Mouse (Mus musculus) neural tube, embryonic 12.5 days (tissue): ENCODE data around the gene Eif3f. TPM values are rescaled to one million over a fixed set of nuclear protein-coding genes. Genes with fewer than 3 reads are reported as not detected.

ENCODE experiments used
- ATAC-seq: fragments of 200-750 bp; cut with Nextera tagmentation; 2 replicates; pipeline ENCODE4 v1.8.0; 2017; ENCODE audit warnings: low read depth, mild to moderate bottlenecking, moderate TSS enrichment, moderate library complexity; ENCODE audit not compliant: low FRiP score
- H3K27ac ChIP-seq: fragments of 300-500 bp; sonication (generic); 2 replicates; pipeline ENCODE4 v1.5.1; 2016
- H3K27me3 ChIP-seq: fragments of 300-500 bp; sonication (generic); replicated peaks from 2 replicates; pipeline ENCODE4 v1.6.1; 2016; ENCODE audit warnings: mild to moderate bottlenecking
- H3K36me3 ChIP-seq: fragments of 300-500 bp; sonication (generic); 2 replicates; pipeline ENCODE4 v1.6.1; 2016; ENCODE audit warnings: mild to moderate bottlenecking
- H3K4me1 ChIP-seq: fragments of 300-500 bp; sonication (generic); 2 replicates; pipeline ENCODE4 v1.6.1; 2016
- H3K4me2 ChIP-seq: fragments of 300-500 bp; sonication (generic); replicated peaks from 2 replicates; pipeline ENCODE4 v1.6.1; 2016; ENCODE audit warnings: mild to moderate bottlenecking
- H3K4me3 ChIP-seq: fragments of 300-500 bp; sonication (generic); 2 replicates; pipeline ENCODE4 v1.5.1; 2016
- H3K9ac ChIP-seq: fragments of 300-500 bp; sonication (generic); 2 replicates; pipeline ENCODE4 v1.6.1; 2016; ENCODE audit warnings: mild to moderate bottlenecking
- H3K9me3 ChIP-seq: fragments of 300-500 bp; sonication (generic); 2 replicates; pipeline ENCODE4 v1.6.1; 2016; ENCODE audit warnings: mild to moderate bottlenecking
- WGBS: fragments of 180-500 bp; shearing (Covaris S2); methylation state at CpG from one replicate; pipeline ENCODE4 v1.1.7; 2016; 5-methylcytosine and 5-hydroxymethylcytosine counted together
- polyA plus RNA-seq: library from polyadenylated mRNA; unstranded; fragments of >200 nt; fragmentation: Nextera tagmentation; extraction: Ambion mirVana; gene quantifications from 2 replicates; pipeline ENCODE4 v1.2.1, GENCODE M21; 2016

Eif3f gene
- polyA plus RNA-seq, 1 experiment from 2014 or later: 85.9 TPM

DNA sequence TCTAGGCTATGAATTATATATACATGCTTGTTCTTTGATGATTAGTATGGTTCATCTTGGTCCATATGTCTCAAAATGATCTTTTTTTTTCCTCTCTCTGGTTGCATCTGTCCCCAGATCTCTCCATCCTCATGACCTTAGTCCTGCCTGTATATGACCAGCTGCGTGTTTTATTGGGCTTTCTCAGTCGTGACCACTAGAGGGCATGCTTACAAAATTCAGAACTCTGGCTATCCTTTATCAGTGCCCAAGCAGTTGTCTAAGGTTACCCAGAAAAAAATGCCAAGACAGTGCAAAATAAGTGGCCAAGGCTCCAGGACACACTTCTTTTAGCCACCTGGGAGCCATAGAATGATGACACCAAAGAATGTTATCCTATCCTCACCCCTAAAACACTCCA is 9.8 kb downstream of the Eif3f start:
- ATAC-seq: peak; percentile 38; the same call in 1 of the 2 replicates
- no peak overlapping the region for H3K27ac ChIP-seq
- H3K4me3 ChIP-seq: no peak overlapping the region
- H3K27me3 ChIP-seq: no peaks in the 10 kb centered on the region
- peaks cover 45% of the 10 kb centered on the region for H3K36me3 ChIP-seq
- WGBS: 5% methylated on average over 2 of the region's 2 CpGs
- H3K9ac ChIP-seq: no peak overlapping the region
- H3K9me3 ChIP-seq: no peaks in the 10 kb centered on the region
- H3K4me1 ChIP-seq: no peaks in the 10 kb centered on the region
- no peak overlapping the region for H3K4me2 ChIP-seq

GRCm38 (mm10) chr7:108948611-108949010 is 14.4 kb downstream of the Eif3f start:
- Histone ChIP-seq H3K27ac (no peak overlapping the region), H3K4me3 (no peak overlapping the region), H3K4me2 (no peak overlapping the region), H3K4me1 (peaks cover 13% of the 10 kb centered on the region), H3K9me3 (no peaks in the 10 kb centered on the region), H3K27me3 (peaks cover 38% of the 10 kb centered on the region), H3K36me3 (0 out of 2 replicates have a peak, but pooled peaks cover 2% of the 10 kb centered on the region), H3K9ac (no peak overlapping the region)
- no peak for ATAC-seq

DNA sequence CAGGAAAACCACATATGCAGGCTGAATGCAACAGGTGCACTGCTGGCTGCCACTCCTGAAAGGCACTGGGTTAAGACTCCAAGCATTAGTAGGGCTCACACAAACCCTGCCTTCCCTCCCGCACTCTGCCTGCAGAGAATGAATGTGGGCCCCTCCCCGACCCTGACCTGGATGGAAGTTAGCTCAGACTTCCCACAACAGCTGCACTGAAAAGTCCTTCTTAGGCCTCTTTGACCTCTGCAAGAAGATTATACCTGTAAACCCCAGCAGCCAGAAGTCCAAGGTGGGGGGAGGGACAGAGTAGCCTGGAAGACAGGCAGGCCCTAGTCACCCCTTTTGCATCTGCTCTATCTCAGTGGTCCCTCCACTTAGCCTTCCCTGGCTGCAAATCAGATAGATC is 15.1 kb downstream of the Eif3f start:
- no peak for ATAC-seq
- H3K27me3 ChIP-seq: peaks cover 38% of the 10 kb centered on the region
- H3K4me3 ChIP-seq: no peak overlapping the region

GRCm38 (mm10) chr7:108950312-108950761 is 16.1 kb downstream of the Eif3f start, which contains the start of gene Tub:
TSS of gene Tub (plus strand) at chr7:108950338.
- peak; percentile 79 for ATAC-seq
- 2% methylated on average over 42 of the region's 44 CpGs for WGBS
- Histone ChIP-seq H3K27me3 (peaks cover 38% of the 10 kb centered on the region), H3K27ac (no peak within 1 kb of the TSS), H3K4me3 (peak within 1 kb of the TSS; percentile 56), H3K4me1 (peaks cover 13% of the 10 kb centered on the region), H3K9ac (peak within 1 kb of the TSS; percentile 58), H3K9me3 (no peaks in the 10 kb centered on the region), H3K36me3 (no peaks in the 10 kb centered on the region), H3K4me2 (peak within 1 kb of the TSS; percentile 98)

More for the DNA sequence above, 15.1 kb downstream of the Eif3f start:
- Histone ChIP-seq H3K36me3 (0 out of 2 replicates have a peak, but pooled peaks cover under 1% of the 10 kb centered on the region), H3K4me1 (peaks cover 13% of the 10 kb centered on the region), H3K27ac (no peak overlapping the region), H3K9me3 (no peaks in the 10 kb centered on the region), H3K9ac (no peak overlapping the region), H3K4me2 (no peak overlapping the region)
- 37% methylated on average over 2 of the region's 2 CpGs for WGBS

- H3K27ac ChIP-seq: no peak overlapping the region
- peak overlapping the region; percentile 98 for H3K4me2 ChIP-seq
- peaks cover 13% of the 10 kb centered on the region for H3K4me1 ChIP-seq
- peak; percentile 67 for ATAC-seq
- peaks cover 38% of the 10 kb centered on the region for H3K27me3 ChIP-seq
- H3K4me3 ChIP-seq: peak overlapping the region; percentile 56
- no peaks in the 10 kb centered on the region for H3K36me3 ChIP-seq
- under 1% methylated on average over 52 of the region's 52 CpGs for WGBS
- no peaks in the 10 kb centered on the region for H3K9me3 ChIP-seq
- peak overlapping the region; percentile 58 for H3K9ac ChIP-seq
Observed at GRCm38 (mm10) chr7:108950762-108951331, 16.6 kb downstream of the Eif3f start.

- 81% methylated on average over 6 of the region's 6 CpGs for WGBS
- peaks cover 38% of the 10 kb centered on the region for H3K27me3 ChIP-seq
Observed at GRCm38 (mm10) chr7:108952801-108953200, 18.6 kb downstream of the Eif3f start.

DNA sequence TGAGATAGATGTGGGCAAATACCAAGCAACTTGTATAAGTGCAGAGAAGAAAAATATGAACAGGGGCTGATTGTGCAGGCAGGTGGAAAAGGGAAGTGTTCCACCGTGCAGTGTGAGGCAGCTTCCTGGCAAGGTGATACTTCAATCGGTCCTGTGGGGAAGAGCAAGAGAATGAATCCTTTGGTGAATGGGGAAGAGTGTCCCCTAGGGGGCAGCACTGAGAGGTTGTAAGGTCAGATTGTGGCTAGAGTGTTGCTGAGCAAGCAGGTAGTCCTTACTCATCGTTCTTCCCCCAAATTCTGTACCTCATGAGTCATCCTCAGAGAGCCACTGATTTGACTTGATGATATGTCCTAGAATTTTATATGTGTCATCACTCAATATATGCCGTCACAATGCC is 20.0 kb downstream of the Eif3f start:
- Histone ChIP-seq H3K9ac (no peak overlapping the region), H3K27me3 (peaks cover 36% of the 10 kb centered on the region), H3K4me2 (no peak overlapping the region), H3K36me3 (no peaks in the 10 kb centered on the region), H3K4me3 (no peak overlapping the region), H3K27ac (no peak overlapping the region), H3K9me3 (no peaks in the 10 kb centered on the region), H3K4me1 (peaks cover 13% of the 10 kb centered on the region)
- WGBS: 56% methylated on average over 4 of the region's 4 CpGs
- no peak for ATAC-seq

More at GRCm38 (mm10) chr7:108952801-108953200, 18.6 kb downstream of the Eif3f start:
- H3K36me3 ChIP-seq: no peaks in the 10 kb centered on the region
- no peak for ATAC-seq
- H3K9ac ChIP-seq: no peak overlapping the region
- H3K4me1 ChIP-seq: peaks cover 13% of the 10 kb centered on the region
- no peaks in the 10 kb centered on the region for H3K9me3 ChIP-seq
- H3K27ac ChIP-seq: no peak overlapping the region
- no peak overlapping the region for H3K4me2 ChIP-seq
- H3K4me3 ChIP-seq: no peak overlapping the region

- Histone ChIP-seq H3K36me3 (no peaks in the 10 kb centered on the region), H3K4me3 (no peak overlapping the region), H3K9me3 (no peaks in the 10 kb centered on the region), H3K4me1 (no peaks in the 10 kb centered on the region), H3K27ac (no peak overlapping the region), H3K4me2 (no peak overlapping the region), H3K9ac (no peak overlapping the region), H3K27me3 (peaks cover 4% of the 10 kb centered on the region; the same call in 1 of the 2 replicates)
- WGBS: 77% methylated on average over 2 of the region's 2 CpGs
- ATAC-seq: no peak
Observed at GRCm38 (mm10) chr7:108957734-108958133, 23.5 kb downstream of the Eif3f start.

DNA sequence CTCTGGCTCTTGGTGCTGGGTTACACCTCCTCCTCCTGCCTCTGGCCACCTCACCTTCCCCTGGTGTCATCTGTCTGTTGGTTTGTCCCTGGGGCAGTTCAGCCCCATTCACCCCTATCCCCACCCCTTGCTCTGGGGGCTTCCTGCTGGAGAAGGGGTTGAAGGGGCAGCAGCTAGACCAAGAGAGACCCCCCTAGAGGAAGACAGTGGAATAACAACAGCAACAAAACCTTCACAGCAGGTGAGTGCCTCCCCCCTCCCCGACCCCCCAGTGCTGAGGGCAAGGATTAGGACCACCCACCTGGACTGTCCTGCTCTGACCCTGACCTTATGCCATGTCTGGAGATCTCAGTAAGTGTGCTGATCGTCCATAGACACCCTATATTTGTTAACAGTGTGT is 31.8 kb downstream of the Eif3f start:
- no peak overlapping the region for H3K4me3 ChIP-seq
- H3K9me3 ChIP-seq: no peaks in the 10 kb centered on the region
- no peak overlapping the region for H3K27ac ChIP-seq
- peaks cover 5% of the 10 kb centered on the region; the same call in 1 of the 2 replicates for H3K4me1 ChIP-seq
- peaks cover 6% of the 10 kb centered on the region for H3K27me3 ChIP-seq
- H3K36me3 ChIP-seq: no peaks in the 10 kb centered on the region
- H3K4me2 ChIP-seq: no peak overlapping the region
- 51% methylated on average over 2 of the region's 2 CpGs for WGBS
- no peak overlapping the region for H3K9ac ChIP-seq
- 0 out of 2 replicates have a peak, but pooled peaks have one; percentile 14 for ATAC-seq

- H3K36me3 ChIP-seq: no peaks in the 10 kb centered on the region
- no peak overlapping the region for H3K9ac ChIP-seq
- no peak overlapping the region for H3K4me2 ChIP-seq
- H3K4me1 ChIP-seq: peaks cover 6% of the 10 kb centered on the region
- WGBS: 34% methylated on average over 7 of the region's 7 CpGs
- no peak overlapping the region for H3K4me3 ChIP-seq
- H3K27ac ChIP-seq: no peak overlapping the region
- H3K27me3 ChIP-seq: peaks cover 11% of the 10 kb centered on the region
- no peaks in the 10 kb centered on the region for H3K9me3 ChIP-seq
- peak; percentile 61 for ATAC-seq
Observed at GRCm38 (mm10) chr7:108966742-108967362, 32.6 kb downstream of the Eif3f start.

DNA sequence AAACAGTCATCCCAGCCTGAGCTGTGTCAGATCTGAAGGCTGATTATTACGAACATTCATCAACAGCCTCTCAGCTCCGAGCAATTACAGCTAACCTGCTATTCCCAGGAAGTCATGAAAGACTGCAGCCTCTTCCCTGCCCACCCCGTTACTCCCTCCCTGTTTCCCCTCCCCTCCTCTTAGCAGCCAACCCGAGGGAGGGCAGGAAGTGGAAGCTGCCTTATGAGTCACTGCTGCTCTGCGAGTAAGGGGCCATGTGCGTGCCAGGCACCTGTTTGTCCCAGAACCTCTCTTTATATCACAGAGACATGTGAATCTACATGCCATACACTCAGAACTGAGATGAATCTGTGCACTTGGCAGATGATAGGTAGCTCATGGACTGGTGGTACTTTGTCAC is 34.0 kb downstream of the Eif3f start:
- Histone ChIP-seq H3K27ac (no peak overlapping the region), H3K4me1 (peaks cover 17% of the 10 kb centered on the region), H3K4me2 (no peak overlapping the region), H3K9me3 (no peaks in the 10 kb centered on the region), H3K36me3 (no peaks in the 10 kb centered on the region), H3K27me3 (peaks cover 11% of the 10 kb centered on the region), H3K9ac (no peak overlapping the region), H3K4me3 (no peak overlapping the region)
- 48% methylated on average over 6 of the region's 6 CpGs for WGBS
- no peak for ATAC-seq

DNA sequence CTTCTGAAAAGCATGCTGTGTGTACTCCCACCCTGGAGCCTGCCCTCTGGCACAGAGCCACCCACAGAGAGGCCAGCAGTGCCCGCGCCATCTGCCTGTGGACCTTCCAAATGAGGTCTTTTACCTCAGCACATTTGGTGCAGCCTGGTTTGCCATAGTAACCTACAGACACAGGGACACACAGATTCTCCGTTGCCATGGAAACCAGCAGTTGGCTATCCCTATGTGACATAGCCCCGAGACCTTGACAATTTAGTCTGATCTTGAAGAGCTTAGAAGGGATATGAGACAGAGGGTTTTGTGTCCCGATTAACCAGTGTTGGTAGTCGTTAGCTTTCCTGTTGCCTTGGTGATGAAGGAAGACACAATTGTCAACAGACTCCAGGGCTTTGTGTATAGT is 38.1 kb downstream of the Eif3f start:
- Histone ChIP-seq H3K4me1 (peaks cover 12% of the 10 kb centered on the region), H3K27ac (no peak overlapping the region), H3K4me2 (0 out of 2 replicates have a peak overlapping the region, but pooled peaks have one; percentile 8), H3K36me3 (no peaks in the 10 kb centered on the region), H3K4me3 (no peak overlapping the region), H3K9ac (no peak overlapping the region), H3K9me3 (no peaks in the 10 kb centered on the region), H3K27me3 (peaks cover 11% of the 10 kb centered on the region)
- ATAC-seq: peak; percentile 87
- 29% methylated on average over 6 of the region's 6 CpGs for WGBS
